Mouse (Mus musculus) small intestine, adult 2 months (tissue): ENCODE data around the gene Ankrd6.

Source experiments
- CTCF ChIP-seq: fragments of 200-500 bp; IDR thresholded peaks from 2 replicates; pipeline ENCODE4 v1.5.1; 2012; ENCODE audit warnings: low read depth, mild to moderate bottlenecking, control low read depth, inconsistent platforms, low read length, moderate library complexity, mixed read lengths; ENCODE audit not compliant: insufficient replicate concordance, insufficient read length; ENCODE audit errors: extremely low read depth
- POLR2A ChIP-seq: fragments of 200-500 bp; IDR thresholded peaks from 2 replicates; pipeline ENCODE4 v1.6.1; 2012; ENCODE audit warnings: low read depth, mild to moderate bottlenecking, control low read depth, inconsistent platforms, low read length, moderate library complexity

- TF ChIP-seq CTCF (no peak), POLR2A (no peak)
Measured at GRCm38 (mm10) chr4:32982716-32983175, 32.1 kb upstream of the Ankrd6 start, which contains the start of gene Rragd.
